Mouse (Mus musculus): ENCODE measurements around the gene Lgals3. TPM values are rescaled to one million over a fixed set of nuclear protein-coding genes. Genes with fewer than 3 reads are reported as not detected.

The Lgals3 gene
- polyA plus RNA-seq, 1 experiment = 197 TPM

GRCm38 (mm10) chr14:47421606-47422005, 54.1 kb downstream of the Lgals3 start:
- DNase-seq (ENCODE audit: low read depth) = no peak

GRCm38 (mm10) chr14:47422466-47422865, 54.9 kb downstream of the Lgals3 start:
- no peak for DNase-seq (ENCODE audit: low read depth)

GRCm38 (mm10) chr14:47432987-47433386, 65.4 kb downstream of the Lgals3 start:
- no peak for DNase-seq (ENCODE audit: low read depth)

Other genes starting within 250 kb of the Lgals3 start
- gene Gch1, start 178.3 kb upstream of the Lgals3 start, polyA plus RNA-seq (2012; rRNA removed) = 3.4 and 3.7 TPM in 2 replicates
- 1.1 and 1.2 TPM in 2 replicates for gene Wdhd1, start 90.9 kb upstream of the Lgals3 start, polyA plus RNA-seq (2012; rRNA removed)
- 3.1 and 3.6 TPM in 2 replicates for gene Socs4, start 90.8 kb upstream of the Lgals3 start, polyA plus RNA-seq (2012; rRNA removed)
- 23.6 and 24.9 TPM in 2 replicates for gene Mapk1ip1l, start 69.5 kb upstream of the Lgals3 start, polyA plus RNA-seq (2012; rRNA removed)
- gene Dlgap5, start 50.7 kb downstream of the Lgals3 start, polyA plus RNA-seq (2012; rRNA removed) = 0.74 and 1.2 TPM in 2 replicates
- 8.8 and 12.1 TPM in 2 replicates for gene Fbxo34, start 82.7 kb downstream of the Lgals3 start, polyA plus RNA-seq (2012; rRNA removed)
- 8.4 and 8.7 TPM in 2 replicates for gene Atg14, start 202.9 kb downstream of the Lgals3 start, polyA plus RNA-seq (2012; rRNA removed)

All from gonadal fat pad, adult 2 months (tissue).